Mouse (Mus musculus): ENCODE results near the gene Mill2. TPM values are rescaled to one million over a fixed set of nuclear protein-coding genes. Genes with fewer than 3 reads are reported as not detected.
"Not testable (repeated sequence)": the region's sequence is repeated elsewhere in the genome, so short reads cannot be mapped to it uniquely, and the experiment has no call there.

Gene Mill2
- polyA plus RNA-seq (2014; fragmentation: Nextera tagmentation; extraction: Ambion mirVana) = 0.39 and 0.50 TPM in 2 replicates

DNA sequence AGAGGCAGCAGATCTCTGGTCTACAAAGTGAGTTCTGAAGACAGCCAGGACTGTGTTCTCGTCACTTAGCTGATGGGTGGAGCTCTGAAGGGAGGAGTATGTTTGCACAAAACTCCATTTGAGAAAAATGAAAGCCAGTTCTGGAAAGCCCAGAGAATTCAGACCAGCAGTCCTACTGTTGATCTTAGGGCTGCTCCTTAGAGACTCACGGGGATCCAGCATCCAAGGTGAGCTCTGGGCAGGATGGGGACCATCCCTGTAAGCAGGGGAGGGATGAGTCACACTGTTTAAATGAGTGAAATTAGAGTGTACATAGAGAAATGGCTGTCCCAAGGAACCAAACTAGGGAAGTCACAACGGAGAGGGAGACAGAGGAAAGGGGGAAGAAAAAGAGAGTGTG, at the start of gene Mill2:
Gene Mill2, plus strand, starts transcription at position 102 of the 400 bp plus-strand sequence.
- Histone ChIP-seq H3K4me2 (replicated peaks) (peak within 1 kb of the TSS; percentile 55), H3K9me3 (ENCODE audit: control insufficient read depth, low read length) (no peaks in the 10 kb centered on the region), H3K4me3 (replicated peaks; ENCODE audit: low read length) (peak within 1 kb of the TSS; percentile 29), H3K36me3 (replicated peaks; ENCODE audit: control insufficient read depth, insufficient read depth) (no peaks in the 10 kb centered on the region), H3K27me3 (ENCODE audit: control insufficient read depth, insufficient read depth, low read length) (no peaks in the 10 kb centered on the region), H3K9ac (peak within 1 kb of the TSS; percentile 50), H3K27ac (peak within 1 kb of the TSS; percentile 65), H3K4me1 (replicated peaks; ENCODE audit: control insufficient read depth, insufficient read depth, low read length) (no peaks in the 10 kb centered on the region)
- WGBS = 25% methylated on average over 3 of the region's 3 CpGs
- ATAC-seq (ENCODE audit: low FRiP score) (no peak), DNase-seq (ENCODE audit: low spot score) (no peak)

DNA sequence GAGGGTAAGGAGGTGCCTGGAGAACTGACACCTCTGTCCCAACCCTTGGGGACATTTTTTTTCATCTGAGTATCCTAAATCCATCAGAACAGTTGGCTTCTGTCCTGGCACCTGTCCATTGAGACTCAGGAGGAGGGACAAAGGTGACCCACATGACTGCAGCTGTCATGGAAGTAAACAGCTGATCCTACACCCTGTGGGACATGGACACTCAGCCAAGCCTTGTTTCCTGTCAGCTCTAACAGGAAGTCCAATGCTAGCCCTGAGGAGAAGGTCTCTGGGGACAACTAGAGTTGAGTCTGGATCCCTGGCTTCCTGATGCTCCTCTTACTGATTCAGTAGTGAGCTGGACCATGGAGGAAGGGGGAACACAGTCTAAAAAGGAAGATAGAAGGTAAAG, 49.1 kb upstream of the Mill2 start:
- not testable (repeated sequence) for H3K27ac ChIP-seq; H3K4me1 ChIP-seq (replicated peaks; ENCODE audit: control insufficient read depth, insufficient read depth, low read length); H3K4me3 ChIP-seq (replicated peaks; ENCODE audit: low read length); DNase-seq (ENCODE audit: low spot score); H3K9ac ChIP-seq; H3K9me3 ChIP-seq (ENCODE audit: control insufficient read depth, low read length); H3K4me2 ChIP-seq (replicated peaks); ATAC-seq (ENCODE audit: low FRiP score); H3K36me3 ChIP-seq (replicated peaks; ENCODE audit: control insufficient read depth, insufficient read depth); H3K27me3 ChIP-seq (ENCODE audit: control insufficient read depth, insufficient read depth, low read length)

DNA sequence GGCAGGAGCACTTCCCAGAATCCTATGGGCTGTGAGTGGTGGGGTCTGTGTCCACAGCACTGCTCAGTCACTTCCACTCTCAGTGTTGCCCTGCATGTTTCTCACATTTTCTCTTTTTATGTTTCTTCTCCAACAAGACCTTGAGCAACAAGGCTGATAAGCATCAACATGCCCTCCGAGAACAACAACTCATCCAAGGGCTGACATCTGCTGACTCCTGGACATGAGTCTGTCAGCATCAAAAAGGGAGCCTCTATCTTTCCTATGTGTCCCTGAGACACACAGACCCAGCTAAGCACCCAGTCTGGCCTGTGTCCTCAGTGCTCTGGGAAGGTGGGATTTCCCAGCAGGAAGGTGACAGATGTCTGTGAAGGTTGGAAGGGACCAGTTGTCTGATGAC, 41.3 kb upstream of the Mill2 start, which contains the start of gene Psg19:
Gene Psg19, minus strand, starts transcription at position 101 of the 400 bp plus-strand sequence.
- ATAC-seq (ENCODE audit: low FRiP score) (no peak), DNase-seq (ENCODE audit: low spot score) (no peak)
- 82% methylated on average over 1 of the region's 1 CpGs for WGBS
- no peaks in the 10 kb centered on the region for H3K27me3 ChIP-seq (ENCODE audit: control insufficient read depth, insufficient read depth, low read length)
- H3K36me3 ChIP-seq (replicated peaks; ENCODE audit: control insufficient read depth, insufficient read depth) = no peaks in the 10 kb centered on the region
- H3K27ac ChIP-seq = no peak within 1 kb of the TSS
- H3K4me2 ChIP-seq (replicated peaks) = no peak within 1 kb of the TSS
- no peaks in the 10 kb centered on the region for H3K4me1 ChIP-seq (replicated peaks; ENCODE audit: control insufficient read depth, insufficient read depth, low read length)
- no peak within 1 kb of the TSS for H3K9ac ChIP-seq
- no peaks in the 10 kb centered on the region for H3K9me3 ChIP-seq (ENCODE audit: control insufficient read depth, low read length)
- no peak within 1 kb of the TSS for H3K4me3 ChIP-seq (replicated peaks; ENCODE audit: low read length)

DNA sequence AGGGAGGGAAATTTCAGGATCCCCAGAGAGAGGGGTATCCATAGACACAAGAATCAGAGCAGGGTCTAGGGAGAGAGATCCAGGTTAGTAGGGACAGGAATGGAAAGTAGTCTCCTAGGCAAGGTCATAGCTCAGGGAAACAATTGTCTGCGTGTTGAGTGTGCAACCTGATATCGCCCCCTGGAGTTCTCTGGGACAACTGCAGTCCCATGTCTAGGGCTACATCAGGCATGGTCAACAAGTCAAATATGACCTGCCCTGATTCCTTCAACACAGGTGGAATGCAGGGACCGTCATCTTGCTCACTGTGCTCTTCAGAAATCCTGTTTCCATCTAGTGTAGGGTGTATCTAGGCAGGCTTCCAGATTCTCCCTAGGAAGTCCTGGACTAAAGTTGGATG, 40.6 kb upstream of the Mill2 start:
- H3K4me1 ChIP-seq (replicated peaks; ENCODE audit: control insufficient read depth, insufficient read depth, low read length) = no peaks in the 10 kb centered on the region
- no peaks in the 10 kb centered on the region for H3K36me3 ChIP-seq (replicated peaks; ENCODE audit: control insufficient read depth, insufficient read depth)
- no peak overlapping the region for H3K9ac ChIP-seq
- no peak overlapping the region for H3K4me2 ChIP-seq (replicated peaks)
- ATAC-seq (ENCODE audit: low FRiP score) = no peak
- WGBS = 45% methylated on average over 3 of the region's 3 CpGs
- no peak overlapping the region for H3K4me3 ChIP-seq (replicated peaks; ENCODE audit: low read length)
- no peak overlapping the region for H3K27ac ChIP-seq
- H3K27me3 ChIP-seq (ENCODE audit: control insufficient read depth, insufficient read depth, low read length) = no peaks in the 10 kb centered on the region
- no peak for DNase-seq (ENCODE audit: low spot score)
- H3K9me3 ChIP-seq (ENCODE audit: control insufficient read depth, low read length) = no peaks in the 10 kb centered on the region

DNA sequence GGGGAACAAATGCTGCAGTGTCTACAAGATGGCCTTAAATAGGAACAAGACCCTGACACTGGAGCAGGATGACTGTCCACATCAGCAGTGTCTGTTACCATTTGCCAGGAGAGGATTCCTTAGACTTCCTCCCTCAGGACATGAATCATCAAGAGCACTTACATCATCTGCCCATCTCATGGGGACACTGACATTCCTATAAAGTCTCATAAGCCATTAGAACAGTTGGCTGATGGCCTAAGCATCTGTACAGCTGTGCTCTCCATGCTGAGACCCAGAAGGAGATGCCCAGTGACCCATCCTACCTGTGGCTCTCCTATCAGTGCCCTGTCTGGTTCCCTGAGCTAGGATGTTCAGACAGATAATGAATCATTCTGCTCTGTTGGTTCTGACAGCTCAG, 36.2 kb upstream of the Mill2 start:
- DNase-seq (ENCODE audit: low spot score) (no peak), ATAC-seq (ENCODE audit: low FRiP score) (no peak)
- Histone ChIP-seq H3K4me3 (replicated peaks; ENCODE audit: low read length) (no peak overlapping the region), H3K36me3 (replicated peaks; ENCODE audit: control insufficient read depth, insufficient read depth) (no peaks in the 10 kb centered on the region), H3K9me3 (ENCODE audit: control insufficient read depth, low read length) (no peaks in the 10 kb centered on the region), H3K4me1 (replicated peaks; ENCODE audit: control insufficient read depth, insufficient read depth, low read length) (no peaks in the 10 kb centered on the region), H3K27ac (no peak overlapping the region), H3K4me2 (replicated peaks) (no peak overlapping the region), H3K9ac (no peak overlapping the region), H3K27me3 (ENCODE audit: control insufficient read depth, insufficient read depth, low read length) (no peaks in the 10 kb centered on the region)

DNA sequence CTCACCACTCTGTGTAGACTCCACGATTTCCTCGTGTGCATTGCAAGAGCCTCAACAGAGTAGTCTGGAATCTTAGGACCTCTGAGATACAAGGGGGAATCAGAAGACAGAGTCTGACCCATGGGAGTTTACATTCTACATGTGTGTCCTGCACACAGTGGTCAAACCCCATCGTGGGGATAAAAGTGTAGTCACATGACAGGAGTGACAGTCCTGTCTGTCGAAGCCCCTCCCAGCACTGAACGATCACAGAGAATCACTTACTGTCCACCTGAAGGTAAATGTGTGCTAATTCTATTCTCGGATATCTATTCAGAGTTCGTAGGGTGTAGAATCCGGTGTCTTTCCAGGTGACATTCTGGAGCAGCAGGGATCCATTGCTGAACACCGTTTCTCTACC, 21.5 kb upstream of the Mill2 start:
- no peak overlapping the region for H3K4me3 ChIP-seq (replicated peaks; ENCODE audit: low read length)
- WGBS = 87% methylated on average over 9 of the region's 9 CpGs
- ATAC-seq (ENCODE audit: low FRiP score) = no peak

DNA sequence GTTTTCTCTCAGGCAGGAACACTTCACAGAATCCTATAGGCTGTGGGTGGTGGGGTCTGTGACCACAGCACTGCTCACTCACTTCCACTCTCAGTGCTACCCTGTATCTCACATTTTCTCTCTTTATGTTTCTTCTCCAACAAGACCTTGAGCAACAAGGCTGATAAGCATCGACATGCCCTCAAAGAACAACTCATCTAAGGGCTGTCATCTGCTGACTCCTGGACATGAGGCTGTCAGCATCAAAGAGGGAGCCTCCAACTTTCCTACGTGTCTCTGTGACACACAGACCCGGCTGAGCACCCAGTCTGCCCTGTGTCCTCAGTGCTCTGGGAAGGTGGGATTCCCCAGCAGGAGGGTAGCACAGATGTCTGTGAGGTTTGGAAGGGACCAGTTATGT, 18.3 kb upstream of the Mill2 start, which contains the start of gene Psg17:
Gene Psg17, minus strand, starts transcription at position 101 of the 400 bp plus-strand sequence.
- ATAC-seq (ENCODE audit: low FRiP score) (no peak), DNase-seq (ENCODE audit: low spot score) (no peak)
- Histone ChIP-seq H3K9ac (no peak within 1 kb of the TSS), H3K36me3 (replicated peaks; ENCODE audit: control insufficient read depth, insufficient read depth) (no peaks in the 10 kb centered on the region), H3K4me2 (replicated peaks) (no peak within 1 kb of the TSS), H3K27me3 (ENCODE audit: control insufficient read depth, insufficient read depth, low read length) (no peaks in the 10 kb centered on the region), H3K9me3 (ENCODE audit: control insufficient read depth, low read length) (no peaks in the 10 kb centered on the region), H3K4me3 (replicated peaks; ENCODE audit: low read length) (no peak within 1 kb of the TSS), H3K4me1 (replicated peaks; ENCODE audit: control insufficient read depth, insufficient read depth, low read length) (no peaks in the 10 kb centered on the region), H3K27ac (no peak within 1 kb of the TSS)
- 76% methylated on average over 3 of the region's 3 CpGs for WGBS

More for the DNA sequence above, 21.5 kb upstream of the Mill2 start:
- Histone ChIP-seq H3K36me3 (replicated peaks; ENCODE audit: control insufficient read depth, insufficient read depth) (no peaks in the 10 kb centered on the region), H3K4me2 (replicated peaks) (no peak overlapping the region), H3K27me3 (ENCODE audit: control insufficient read depth, insufficient read depth, low read length) (no peaks in the 10 kb centered on the region), H3K27ac (no peak overlapping the region), H3K9ac (no peak overlapping the region), H3K4me1 (replicated peaks; ENCODE audit: control insufficient read depth, insufficient read depth, low read length) (no peaks in the 10 kb centered on the region), H3K9me3 (ENCODE audit: control insufficient read depth, low read length) (no peaks in the 10 kb centered on the region)
- DNase-seq (ENCODE audit: low spot score) = no peak

DNA sequence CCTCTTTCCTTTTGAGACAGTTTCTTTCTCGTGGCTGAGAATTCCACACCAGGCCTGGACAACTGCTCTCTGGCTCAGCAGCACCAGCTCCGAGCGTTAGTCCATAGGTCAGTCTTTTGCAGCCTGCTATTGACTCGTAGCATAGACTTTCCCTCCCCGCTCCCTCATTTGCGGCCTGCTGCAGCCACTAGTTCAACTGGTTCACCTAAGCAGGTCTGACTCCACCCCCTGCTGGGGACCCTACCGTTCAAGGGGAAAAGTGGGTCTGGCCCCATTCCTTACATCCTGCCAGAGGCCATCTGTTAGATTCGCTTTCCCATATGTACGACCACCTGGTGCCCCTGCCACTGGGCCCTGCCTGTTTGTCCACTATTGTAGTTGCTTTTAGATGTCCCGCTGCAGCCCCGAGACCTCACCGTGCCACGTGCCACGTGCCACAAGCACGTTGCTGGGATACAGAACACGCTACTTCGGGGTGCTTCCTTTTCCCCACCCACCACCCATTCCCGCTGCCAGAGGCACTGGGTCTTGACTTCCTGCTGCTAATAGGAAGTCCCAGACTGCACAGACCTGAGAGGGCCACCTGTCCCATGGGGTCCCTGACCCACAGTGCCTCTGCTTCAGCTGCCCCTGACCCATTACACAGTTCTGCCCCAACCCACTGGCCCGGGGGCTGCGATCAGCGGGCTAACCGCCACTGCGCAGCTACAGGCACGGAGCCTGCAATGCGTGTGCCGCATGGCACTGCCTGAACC, 11.8 kb upstream of the Mill2 start:
- Histone ChIP-seq H3K4me1 (replicated peaks; ENCODE audit: control insufficient read depth, insufficient read depth, low read length) (no peaks in the 10 kb centered on the region), H3K9ac (no peak overlapping the region), H3K36me3 (replicated peaks; ENCODE audit: control insufficient read depth, insufficient read depth) (no peaks in the 10 kb centered on the region), H3K27me3 (ENCODE audit: control insufficient read depth, insufficient read depth, low read length) (no peaks in the 10 kb centered on the region), H3K27ac (no peak overlapping the region), H3K4me2 (replicated peaks) (no peak overlapping the region), H3K9me3 (ENCODE audit: control insufficient read depth, low read length) (no peaks in the 10 kb centered on the region), H3K4me3 (replicated peaks; ENCODE audit: low read length) (no peak overlapping the region)
- DNase-seq (ENCODE audit: low spot score) = no peak
- 57% methylated on average over 26 of the region's 26 CpGs for WGBS
- ATAC-seq (ENCODE audit: low FRiP score) = no peak

DNA sequence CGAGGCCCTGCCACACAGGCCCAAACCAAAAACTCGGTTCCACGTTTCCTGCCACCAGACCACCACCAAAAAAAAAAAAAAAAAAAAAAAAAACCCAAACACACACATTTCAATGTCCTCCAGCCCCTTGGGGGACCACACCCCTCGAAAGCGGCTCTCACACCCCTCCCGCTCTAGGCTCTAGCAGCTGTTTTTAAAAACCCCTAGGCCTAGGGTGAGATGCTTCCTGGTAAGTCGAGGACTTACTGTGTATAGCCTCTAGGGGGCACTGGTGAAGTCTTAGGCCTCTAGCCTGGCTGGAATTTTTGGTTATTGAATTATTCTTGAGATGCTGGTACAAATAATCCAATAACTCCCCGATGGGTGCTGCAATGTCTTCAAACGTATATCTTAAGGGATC, 11.2 kb upstream of the Mill2 start:
- Histone ChIP-seq H3K9ac (no peak overlapping the region), H3K27me3 (ENCODE audit: control insufficient read depth, insufficient read depth, low read length) (no peaks in the 10 kb centered on the region), H3K4me1 (replicated peaks; ENCODE audit: control insufficient read depth, insufficient read depth, low read length) (no peaks in the 10 kb centered on the region), H3K4me2 (replicated peaks) (no peak overlapping the region), H3K4me3 (replicated peaks; ENCODE audit: low read length) (no peak overlapping the region), H3K36me3 (replicated peaks; ENCODE audit: control insufficient read depth, insufficient read depth) (no peaks in the 10 kb centered on the region), H3K9me3 (ENCODE audit: control insufficient read depth, low read length) (no peaks in the 10 kb centered on the region), H3K27ac (no peak overlapping the region)
- DNase-seq (ENCODE audit: low spot score) (no peak), ATAC-seq (ENCODE audit: low FRiP score) (no peak)
- WGBS = 62% methylated on average over 9 of the region's 9 CpGs

DNA sequence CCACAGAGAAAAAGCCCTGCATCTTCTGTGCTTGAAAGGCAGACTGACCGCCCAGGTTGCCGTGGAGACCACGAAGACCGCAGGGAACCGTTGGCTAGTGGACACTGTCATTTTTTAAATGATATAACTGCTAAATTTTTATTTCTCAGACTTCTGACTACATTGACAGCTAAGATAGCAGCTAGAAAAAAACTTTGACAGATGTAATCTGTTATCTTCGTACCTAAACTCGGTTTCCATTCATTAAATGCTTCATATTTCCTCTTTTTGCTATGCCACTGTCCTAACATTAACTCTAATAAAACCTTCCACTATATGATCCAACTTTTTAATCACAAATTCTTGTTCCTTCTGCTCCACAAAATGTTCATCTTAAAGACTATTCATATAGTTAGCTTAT, 10.2 kb upstream of the Mill2 start:
- H3K9me3 ChIP-seq (ENCODE audit: control insufficient read depth, low read length) = no peaks in the 10 kb centered on the region
- no peak for ATAC-seq (ENCODE audit: low FRiP score)
- H3K4me3 ChIP-seq (replicated peaks; ENCODE audit: low read length) = no peak overlapping the region
- no peak for DNase-seq (ENCODE audit: low spot score)
- 76% methylated on average over 7 of the region's 7 CpGs for WGBS
- no peak overlapping the region for H3K9ac ChIP-seq
- H3K27ac ChIP-seq = no peak overlapping the region
- no peaks in the 10 kb centered on the region for H3K4me1 ChIP-seq (replicated peaks; ENCODE audit: control insufficient read depth, insufficient read depth, low read length)
- H3K4me2 ChIP-seq (replicated peaks) = no peak overlapping the region
- H3K36me3 ChIP-seq (replicated peaks; ENCODE audit: control insufficient read depth, insufficient read depth) = no peaks in the 10 kb centered on the region
- no peaks in the 10 kb centered on the region for H3K27me3 ChIP-seq (ENCODE audit: control insufficient read depth, insufficient read depth, low read length)

Data from hindbrain, embryonic 14.5 days (tissue).